Mouse (Mus musculus): ENCODE measurements at regions not wholly inside any gene's neighbourhood (a gene's known extent, or its start where the extent isn't known, plus 50 kb on each side); places are given as distances from the start of the nearest gene placed in this dataset.

DNA sequence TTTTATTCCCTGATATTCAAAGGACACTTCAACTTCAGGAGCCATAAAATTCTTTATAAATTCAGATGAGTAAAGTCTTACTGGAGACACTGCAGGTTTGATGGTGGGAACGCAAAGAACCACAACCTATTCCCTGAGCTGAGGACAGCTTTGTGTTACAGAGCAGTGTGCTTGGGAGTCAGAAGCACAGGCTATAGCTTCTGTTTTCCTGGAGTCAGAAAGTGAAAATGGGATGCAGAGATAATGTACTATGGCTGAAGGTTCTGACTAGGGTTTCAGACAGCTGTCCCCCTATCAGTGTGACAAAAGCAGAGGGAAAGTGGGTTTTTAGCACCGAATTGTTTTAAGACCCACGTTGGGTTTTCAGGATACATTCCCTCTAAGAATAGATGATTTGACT is 211.8 kb downstream of the Fam181b start:
- TF ChIP-seq REST (IDR thresholded peaks at IDR 0.05; ENCODE audit: insufficient read depth, insufficient read length) (no peak), TCF12 (IDR thresholded peaks at IDR 0.05; ENCODE audit: insufficient read depth, poor library complexity, severe bottlenecking) (no peak), MAX (IDR thresholded peaks at IDR 0.05; ENCODE audit: low read depth) (no peak), POLR2AphosphoS2 (IDR thresholded peaks at IDR 0.05; ENCODE audit: insufficient read length, low read depth) (no peak), POLR2A (IDR thresholded peaks at IDR 0.05; ENCODE audit: insufficient read length, low read depth) (no peak), MYOG (IDR thresholded peaks at IDR 0.05; ENCODE audit: control insufficient read depth in 1 of 3, insufficient read depth in 1 of 3, insufficient read length in 2 of 3, low read depth in 2 of 3) (no peak), SRF (IDR thresholded peaks at IDR 0.05; ENCODE audit: control insufficient read depth, insufficient read length, low read depth) (no peak), MYOD1 (IDR thresholded peaks at IDR 0.05; ENCODE audit: control insufficient read depth in 1 of 3, insufficient read length in 2 of 3, low read depth in 2 of 3) (no peak), CEBPB (IDR thresholded peaks at IDR 0.05; ENCODE audit: insufficient read depth, poor library complexity, severe bottlenecking) (no peak), USF1 (IDR thresholded peaks at IDR 0.05; ENCODE audit: low read depth) (no peak)
